Mouse (Mus musculus) ES-E14 (cell line): ENCODE results near the gene Pomgnt1. TPM values are rescaled to one million over a fixed set of nuclear protein-coding genes. Genes with fewer than 3 reads are reported as not detected.

ENCODE experiments used
- DNase-seq: peaks from one replicate; pipeline ENCODE4 v3.0.0-alpha.2; 2013; ENCODE audit warnings: low read depth, low spot score
- H3K27ac ChIP-seq: 2 replicates; pipeline ENCODE4 v1.5.1; 2012; ENCODE audit warnings: low read depth, mild to moderate bottlenecking, low read length, moderate library complexity, mixed read lengths; ENCODE audit not compliant: poor library complexity, insufficient read depth, severe bottlenecking
- H3K36me3 ChIP-seq: 2 replicates; pipeline ENCODE4 v1.6.1; 2012; ENCODE audit warnings: mild to moderate bottlenecking, low read length, moderate library complexity, mixed read lengths; ENCODE audit not compliant: control insufficient read depth, poor library complexity, insufficient read depth, severe bottlenecking
- H3K4me1 ChIP-seq, 2 experiments: fragments of 150-350 bp in 1 of 2; sonication (generic) in 1 of 2; 2 replicates each; pipeline ENCODE4 v1.6.1; 2012; ENCODE audit warnings: low read length in 2 of 2, mild to moderate bottlenecking in 1 of 2, mixed read lengths in 1 of 2; ENCODE audit not compliant: control insufficient read depth in 2 of 2, insufficient read depth in 2 of 2, poor library complexity in 1 of 2
- H3K4me3 ChIP-seq, 2 experiments: fragments of 150-350 bp in 1 of 2; sonication (generic) in 1 of 2; 2 replicates each; pipeline ENCODE4 v1.5.1; 2012; ENCODE audit warnings: low read length in 2 of 2, low read depth in 1 of 2, mild to moderate bottlenecking in 1 of 2, mixed read lengths in 1 of 2; ENCODE audit not compliant: insufficient read depth in 1 of 2, poor library complexity in 1 of 2, severe bottlenecking in 1 of 2
- H3K9ac ChIP-seq: 2 replicates; pipeline ENCODE4 v1.6.1; 2012; ENCODE audit warnings: low read depth, mild to moderate bottlenecking, low read length, mixed read lengths; ENCODE audit not compliant: poor library complexity, insufficient read depth, severe bottlenecking
- H3K9me3 ChIP-seq: fragments of 150-350 bp; sonication (generic); 2 replicates; pipeline ENCODE4 v1.6.1; 2012; ENCODE audit warnings: low read depth, mild to moderate bottlenecking, low read length; ENCODE audit not compliant: control insufficient read depth, insufficient read depth
- CHD2 ChIP-seq: IDR thresholded peaks from 2 replicates; pipeline ENCODE4 v1.6.1; 2014; ENCODE audit warnings: mild to moderate bottlenecking, low read depth, low read length, inconsistent platforms
- HCFC1 ChIP-seq: IDR thresholded peaks from 2 replicates; pipeline ENCODE4 v1.6.1; 2012; ENCODE audit warnings: low read length, inconsistent platforms, borderline replicate concordance; ENCODE audit not compliant: insufficient read depth
- MAFK ChIP-seq: IDR thresholded peaks from 2 replicates; pipeline ENCODE4 v1.6.1; 2014; ENCODE audit warnings: mild to moderate bottlenecking, low read depth, low read length, inconsistent platforms; ENCODE audit not compliant: insufficient read depth
- ZC3H11A ChIP-seq: IDR thresholded peaks from 2 replicates; pipeline ENCODE4 v1.6.1; 2012; ENCODE audit warnings: low read depth, mild to moderate bottlenecking, inconsistent platforms, low read length, borderline replicate concordance
- ZNF384 ChIP-seq: IDR thresholded peaks from 2 replicates; pipeline ENCODE4 v1.6.1; 2012; ENCODE audit warnings: low read depth, low read length, inconsistent platforms
- in situ Hi-C, 2 experiments: fragments of 600-800 bp; cut with MboI; formaldehyde crosslinking; loops; one replicate each; pipeline ENCODE4 v1.15.1; 2025; ENCODE audit warnings: low sequenced_read_pairs in 2 of 2, inconsistent platforms in 1 of 2; ENCODE audit not compliant: unreplicated experiment in 2 of 2
- total RNA-seq: library from RNA; depleted of rRNA; stranded (reverse); fragments of 300-350 nt; gene quantifications from 2 replicates; pipeline ENCODE4 v1.2.3, GENCODE M21; 2012

Gene Pomgnt1
- total RNA-seq, 1 experiment = 48.6 TPM

- TF ChIP-seq HCFC1 = no peak
- no peak for TF ChIP-seq ZC3H11A
- TF ChIP-seq CHD2 = no peak
- no peak for TF ChIP-seq ZNF384
- no peak for TF ChIP-seq MAFK
- Histone ChIP-seq H3K9me3 (no peaks in the 10 kb centered on the region), H3K4me3 (peak overlapping the region; percentile 84 to 95), H3K4me1 (peaks cover 0 to 10% of the 10 kb centered on the region in 2 experiments; a peak in 3 of 4 replicates), H3K36me3 (peaks cover 3% of the 10 kb centered on the region; the same call in 1 of the 2 replicates), H3K9ac (peak overlapping the region; percentile 95), H3K27ac (no peak overlapping the region)
- in situ Hi-C loops = no loop called here
- no peak for DNase-seq
These were observed 47.0 kb upstream of the Pomgnt1 start for GRCm38 (mm10) chr4:116076369-116077231.

- in situ Hi-C loops = no loop called here
- Histone ChIP-seq H3K4me3 (peak overlapping the region; percentile 84 to 95; a peak in 2 of 4 replicates), H3K36me3 (peaks cover 3% of the 10 kb centered on the region; the same call in 1 of the 2 replicates), H3K9ac (no peak overlapping the region), H3K27ac (no peak overlapping the region), H3K9me3 (no peaks in the 10 kb centered on the region), H3K4me1 (peaks cover 0 to 10% of the 10 kb centered on the region in 2 experiments; a peak in 3 of 4 replicates)
- no peak for DNase-seq
- no peak for TF ChIP-seq ZC3H11A
- TF ChIP-seq MAFK = no peak
- TF ChIP-seq ZNF384 = no peak
- TF ChIP-seq HCFC1 = no peak
- no peak for TF ChIP-seq CHD2
These were observed 46.2 kb upstream of the Pomgnt1 start for GRCm38 (mm10) chr4:116077240-116078095.

GRCm38 (mm10) chr4:116088510-116089249 lies 35.0 kb upstream of the Pomgnt1 start:
- Histone ChIP-seq H3K9me3 (no peaks in the 10 kb centered on the region), H3K4me1 (no peaks in the 10 kb centered on the region; a peak in 1 of 4 replicates), H3K27ac (no peak overlapping the region), H3K36me3 (no peaks in the 10 kb centered on the region; the same call in 1 of the 2 replicates), H3K9ac (no peak overlapping the region), H3K4me3 (peak overlapping the region; percentile 4 to 22; a peak in 2 of 4 replicates)
- in situ Hi-C loops = no loop called here
- DNase-seq = no peak
- no peak for TF ChIP-seq CHD2
- TF ChIP-seq HCFC1 = no peak
- no peak for TF ChIP-seq ZNF384
- TF ChIP-seq ZC3H11A = no peak

- no peak for TF ChIP-seq ZC3H11A
- TF ChIP-seq MAFK = no peak
- TF ChIP-seq CHD2 = no peak
- no peak for TF ChIP-seq HCFC1
- TF ChIP-seq ZNF384 = no peak
- Histone ChIP-seq H3K9me3 (no peaks in the 10 kb centered on the region), H3K4me3 (no peak overlapping the region), H3K27ac (no peak overlapping the region), H3K4me1 (no peaks in the 10 kb centered on the region), H3K36me3 (peaks cover 40% of the 10 kb centered on the region), H3K9ac (no peak overlapping the region)
- in situ Hi-C loops = no loop called here
- no peak for DNase-seq
These were observed 27.3 kb upstream of the Pomgnt1 start for GRCm38 (mm10) chr4:116096291-116096690.
